Mouse (Mus musculus) cerebellum, adult 2 months (tissue): ENCODE measurements around the gene Atg2a.

Source experiments
- CTCF ChIP-seq: fragments of 200-500 bp; IDR thresholded peaks from 2 replicates; pipeline ENCODE4 v1.5.1; 2011; ENCODE audit warnings: low read depth, mild to moderate bottlenecking, control low read depth, low read length, moderate library complexity, borderline replicate concordance; ENCODE audit not compliant: insufficient read depth
- POLR2A ChIP-seq: fragments of 200-500 bp; IDR thresholded peaks from 2 replicates; pipeline ENCODE4 v1.6.1; 2011; ENCODE audit warnings: low read length, control low read depth, borderline replicate concordance; ENCODE audit not compliant: insufficient read depth

DNA sequence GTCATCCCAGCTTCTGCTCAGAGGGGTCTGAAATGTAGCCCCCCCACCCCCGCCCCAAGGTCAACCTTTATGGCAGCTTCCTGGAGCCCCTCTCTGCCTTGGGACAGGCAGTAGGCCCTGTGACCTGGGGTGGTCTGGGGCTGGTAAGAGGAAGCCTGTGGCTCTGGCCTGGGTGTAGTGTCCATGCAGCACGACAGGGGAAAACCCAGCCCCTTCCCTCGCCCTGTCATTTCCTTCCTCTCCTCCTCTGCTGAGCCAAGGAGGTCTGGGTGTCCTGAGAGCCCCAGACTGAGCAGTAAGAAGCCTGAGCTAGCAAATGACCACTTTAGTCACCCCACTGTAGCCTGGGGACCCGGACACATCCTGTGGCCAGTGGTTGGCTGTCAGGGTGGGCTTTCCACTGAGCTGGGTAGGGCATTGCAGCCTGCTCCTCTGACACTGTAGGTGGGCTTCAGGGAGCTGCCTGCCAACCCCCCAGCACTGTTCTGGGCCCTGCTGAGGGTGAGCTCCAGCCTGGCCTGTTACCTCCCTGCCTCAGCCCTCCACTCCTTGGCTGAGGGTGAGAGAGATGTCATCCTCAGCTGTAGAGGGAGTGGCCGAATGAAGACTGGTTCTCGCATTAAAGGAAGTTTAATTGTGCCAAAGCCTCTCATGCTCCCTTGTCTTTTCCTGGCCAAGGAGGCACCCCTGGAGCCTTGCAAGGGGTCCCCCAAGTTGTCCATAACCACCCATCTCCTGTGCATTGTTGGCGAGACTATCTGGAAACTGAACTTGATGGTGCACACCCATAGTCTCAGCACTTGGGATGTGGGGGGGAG is 58.2 kb downstream of the Atg2a start:
- TF ChIP-seq CTCF, result no peak
- TF ChIP-seq POLR2A, result no peak
